Mouse (Mus musculus) lung, adult 2 months (tissue): ENCODE measurements at regions not wholly inside any gene's neighbourhood (a gene's known extent, or its start where the extent isn't known, plus 50 kb on each side); places are given as distances from the start of the nearest gene placed in this dataset.

Experiments used
- CTCF ChIP-seq: fragments of 200-500 bp; IDR thresholded peaks from 2 replicates; pipeline ENCODE4 v1.5.1; 2011; ENCODE audit warnings: mild to moderate bottlenecking, low read length, control low read depth; ENCODE audit not compliant: insufficient read depth
- POLR2A ChIP-seq: fragments of 200-500 bp; IDR thresholded peaks from 2 replicates; pipeline ENCODE4 v1.6.1; 2011; ENCODE audit warnings: low read depth, mild to moderate bottlenecking, control low read depth, low read length, borderline replicate concordance; ENCODE audit errors: extremely low read depth

DNA sequence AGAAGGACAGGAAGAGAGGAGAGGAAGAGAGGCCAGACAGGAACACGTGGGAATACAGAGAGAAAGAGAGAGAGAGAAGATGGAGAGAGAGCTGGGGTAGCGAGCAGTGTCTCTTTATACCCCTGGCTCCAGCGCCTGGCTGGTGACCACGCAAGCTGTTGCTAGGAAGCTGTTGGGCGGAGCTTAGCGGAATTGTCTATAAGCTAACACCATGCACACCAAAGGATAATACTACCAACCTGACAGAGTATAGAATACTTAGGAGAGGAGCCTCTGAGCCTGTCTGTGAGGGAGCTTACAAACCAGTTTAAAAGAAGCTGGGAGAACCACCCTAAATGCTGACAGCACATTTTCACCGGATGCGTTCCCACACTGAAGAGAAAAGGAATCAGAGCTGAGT lies 100.2 kb upstream of the Kctd3 start:
- TF ChIP-seq CTCF (no peak), POLR2A (no peak)
